Mouse (Mus musculus): ENCODE results near the gene Crlf3. TPM values are rescaled to one million over a fixed set of nuclear protein-coding genes. Genes with fewer than 3 reads are reported as not detected.

The Crlf3 gene
- total and polyA plus RNA-seq, 3 experiments, result 106 to 152 (median 114) TPM

- no peak overlapping the region for H3K4me2 ChIP-seq (ENCODE audit: insufficient read depth, low read depth, poor library complexity, severe bottlenecking)
- H3K9ac ChIP-seq (ENCODE audit: insufficient read depth, low read depth), result no peak overlapping the region
- H3K4me1 ChIP-seq (ENCODE audit: control insufficient read depth in 1 of 2, insufficient read depth in 2 of 2), result peaks cover 7 to 66% of the 10 kb centered on the region in 2 experiments
- H3K79me2 ChIP-seq (replicated peaks; ENCODE audit: control insufficient read depth, extremely low read depth, insufficient read depth, poor library complexity, severe bottlenecking), result peaks cover 82% of the 10 kb centered on the region
- H3K4me3 ChIP-seq (replicated peaks in 1 of 3; ENCODE audit: low read depth in 2 of 3, low read length in 2 of 3, poor library complexity in 1 of 3), result no peak overlapping the region
- H3K36me3 ChIP-seq (replicated peaks in 1 of 2; ENCODE audit: control insufficient read depth in 1 of 2, insufficient read depth in 1 of 2, low read length in 1 of 2), result peaks cover 9 to 49% of the 10 kb centered on the region in 2 experiments
- TF ChIP-seq KAT2A (IDR thresholded peaks at IDR 0.05; ENCODE audit: insufficient replicate concordance, low read length) (no peak), ETS1 (conservative IDR thresholded peaks at IDR 0.05; ENCODE audit: low read depth, low read length) (no peak), EP300 (IDR thresholded peaks at IDR 0.05; ENCODE audit: low read length) (no peak), RCOR1 (conservative IDR thresholded peaks at IDR 0.05; ENCODE audit: low read depth, low read length) (no peak), MAZ (IDR thresholded peaks at IDR 0.05; ENCODE audit: low read depth, low read length) (no peak), NRF1 (IDR thresholded peaks at IDR 0.05; ENCODE audit: low read depth, low read length) (no peak), UBTF (IDR thresholded peaks at IDR 0.05; ENCODE audit: low read depth, low read length) (no peak), MAX (IDR thresholded peaks at IDR 0.05; ENCODE audit: low read length) (no peak), JUN (IDR thresholded peaks at IDR 0.05; ENCODE audit: insufficient read depth, low read depth, low read length) (no peak), MAFK (IDR thresholded peaks at IDR 0.05; ENCODE audit: insufficient replicate concordance, low read length) (no peak), E2F4 (IDR thresholded peaks at IDR 0.05; ENCODE audit: insufficient replicate concordance, low read depth, low read length) (no peak), SMC3 (IDR thresholded peaks at IDR 0.05; ENCODE audit: low read depth, low read length) (no peak), BHLHE40 (IDR thresholded peaks at IDR 0.05; ENCODE audit: low read depth, low read length) (no peak), TBP (conservative IDR thresholded peaks at IDR 0.05; ENCODE audit: low read depth, low read length) (no peak), ZNF384 (IDR thresholded peaks at IDR 0.05; ENCODE audit: low read depth, low read length) (no peak), HCFC1 (IDR thresholded peaks at IDR 0.05; ENCODE audit: low read depth, low read length) (no peak), USF2 (conservative IDR thresholded peaks at IDR 0.05; ENCODE audit: low read depth, low read length) (no peak), MEF2A (IDR thresholded peaks at IDR 0.05; ENCODE audit: borderline replicate concordance, low read depth, low read length) (no peak), JUND (conservative IDR thresholded peaks at IDR 0.05; ENCODE audit: low read depth, low read length) (no peak), PAX5 (IDR thresholded peaks at IDR 0.05; ENCODE audit: low read length) (no peak)
- H3K27ac ChIP-seq (ENCODE audit: insufficient read depth, low read depth), result no peak overlapping the region
- H3K27me3 ChIP-seq (replicated peaks), result no peaks in the 10 kb centered on the region
- in situ Hi-C loops (cut with MboI; ENCODE audit: low pct_ligation_motif_present, low pct_unique_long_range_greater_than_20kb, low sequenced_read_pairs) (no loop called here), dilution Hi-C loops (cut with MboI; ENCODE audit: extremely low pct_ligation_motif_present, extremely low pct_unique_long_range_greater_than_20kb, low sequenced_read_pairs) (no loop called here)
- no peaks in the 10 kb centered on the region for H3K9me3 ChIP-seq (replicated peaks; ENCODE audit: low read length)
- DNase-seq (ENCODE audit: extremely low read depth), result no peak
Observed at GRCm38 (mm10) chr11:80069815-80070214, 11.0 kb downstream of the Crlf3 start.

GRCm38 (mm10) chr11:80067558-80067957, 13.2 kb downstream of the Crlf3 start:
- Histone ChIP-seq H3K36me3 (replicated peaks in 1 of 2; ENCODE audit: control insufficient read depth in 1 of 2, insufficient read depth in 1 of 2, low read length in 1 of 2) (peaks cover 23 to 58% of the 10 kb centered on the region in 2 experiments), H3K4me1 (ENCODE audit: control insufficient read depth in 1 of 2, insufficient read depth in 2 of 2) (peaks cover 4 to 48% of the 10 kb centered on the region in 2 experiments), H3K4me3 (replicated peaks in 1 of 3; ENCODE audit: low read depth in 2 of 3, low read length in 2 of 3, poor library complexity in 1 of 3) (no peak overlapping the region), H3K4me2 (ENCODE audit: insufficient read depth, low read depth, poor library complexity, severe bottlenecking) (no peak overlapping the region), H3K9ac (ENCODE audit: insufficient read depth, low read depth) (no peak overlapping the region), H3K79me2 (replicated peaks; ENCODE audit: control insufficient read depth, extremely low read depth, insufficient read depth, poor library complexity, severe bottlenecking) (peaks cover 67% of the 10 kb centered on the region), H3K27me3 (replicated peaks) (no peaks in the 10 kb centered on the region), H3K27ac (ENCODE audit: insufficient read depth, low read depth) (no peak overlapping the region), H3K9me3 (replicated peaks; ENCODE audit: low read length) (no peaks in the 10 kb centered on the region)
- dilution Hi-C loops (cut with MboI; ENCODE audit: extremely low pct_ligation_motif_present, extremely low pct_unique_long_range_greater_than_20kb, low sequenced_read_pairs), result no loop called here
- in situ Hi-C loops (cut with MboI; ENCODE audit: low pct_ligation_motif_present, low pct_unique_long_range_greater_than_20kb, low sequenced_read_pairs), result no loop called here
- peak; percentile 35 for DNase-seq (ENCODE audit: extremely low read depth)
- TF ChIP-seq MXI1 (IDR thresholded peaks at IDR 0.05; ENCODE audit: low read depth, low read length) (no peak), SMC3 (IDR thresholded peaks at IDR 0.05; ENCODE audit: low read depth, low read length) (no peak), GABPA (IDR thresholded peaks at IDR 0.05; ENCODE audit: insufficient replicate concordance, low read depth, low read length) (no peak), KAT2A (IDR thresholded peaks at IDR 0.05; ENCODE audit: insufficient replicate concordance, low read length) (no peak), USF1 (IDR thresholded peaks at IDR 0.05; ENCODE audit: low read depth, low read length) (no peak), ELF1 (IDR thresholded peaks at IDR 0.05; ENCODE audit: low read depth, low read length) (no peak), RAD21 (IDR thresholded peaks at IDR 0.05; ENCODE audit: low read depth, low read length) (no peak), JUN (IDR thresholded peaks at IDR 0.05; ENCODE audit: insufficient read depth, low read depth, low read length) (no peak), MAZ (IDR thresholded peaks at IDR 0.05; ENCODE audit: low read depth, low read length) (no peak), CHD1 (IDR thresholded peaks at IDR 0.05; ENCODE audit: low read depth, low read length) (no peak), NRF1 (IDR thresholded peaks at IDR 0.05; ENCODE audit: low read depth, low read length) (no peak), UBTF (IDR thresholded peaks at IDR 0.05; ENCODE audit: low read depth, low read length) (no peak), USF2 (conservative IDR thresholded peaks at IDR 0.05; ENCODE audit: low read depth, low read length) (no peak), POLR2AphosphoS2 (IDR thresholded peaks at IDR 0.05; ENCODE audit: low read depth, low read length) (no peak), MAX (IDR thresholded peaks at IDR 0.05; ENCODE audit: low read length) (no peak), ZNF384 (IDR thresholded peaks at IDR 0.05; ENCODE audit: low read depth, low read length) (no peak), BHLHE40 (IDR thresholded peaks at IDR 0.05; ENCODE audit: low read depth, low read length) (no peak), E2F4 (IDR thresholded peaks at IDR 0.05; ENCODE audit: insufficient replicate concordance, low read depth, low read length) (no peak)

Measured in CH12.LX (cell line).